Mouse (Mus musculus): ENCODE data around the gene Nt5m.
"Not testable (repeated sequence)": the region's sequence is repeated elsewhere in the genome, so short reads cannot be mapped to it uniquely, and the experiment has no call there.

The Nt5m gene

GRCm38 (mm10) chr11:59839008-59839458 lies at the start of gene Nt5m:
Gene Nt5m (plus strand): TSS chr11:59839447.
- DNase-seq (ENCODE audit: low read depth, low spot score) = peak; percentile 82

- no peak for DNase-seq (ENCODE audit: low read depth, low spot score)
Measured at GRCm38 (mm10) chr11:59793390-59793789, 45.9 kb upstream of the Nt5m start.

GRCm38 (mm10) chr11:59800412-59800811 lies 38.8 kb upstream of the Nt5m start:
- DNase-seq (ENCODE audit: low read depth, low spot score) = no peak

GRCm38 (mm10) chr11:59801881-59802280 lies 37.4 kb upstream of the Nt5m start:
- DNase-seq (ENCODE audit: low read depth, low spot score) = no peak

- no peak for DNase-seq (ENCODE audit: low read depth, low spot score)
Measured at GRCm38 (mm10) chr11:59803516-59803915, 35.7 kb upstream of the Nt5m start.

- no peak for DNase-seq (ENCODE audit: low read depth, low spot score)
Measured at GRCm38 (mm10) chr11:59804409-59805110, 34.7 kb upstream of the Nt5m start.

GRCm38 (mm10) chr11:59805256-59805655 lies 34.0 kb upstream of the Nt5m start:
- no peak for DNase-seq (ENCODE audit: low read depth, low spot score)

GRCm38 (mm10) chr11:59805656-59806055 lies 33.6 kb upstream of the Nt5m start:
- no peak for DNase-seq (ENCODE audit: low read depth, low spot score)

GRCm38 (mm10) chr11:59808170-59808960 lies 30.9 kb upstream of the Nt5m start:
- no peak for DNase-seq (ENCODE audit: low read depth, low spot score)

GRCm38 (mm10) chr11:59809071-59809669 lies 30.1 kb upstream of the Nt5m start:
- no peak for DNase-seq (ENCODE audit: low read depth, low spot score)

GRCm38 (mm10) chr11:59809670-59810474 lies 29.4 kb upstream of the Nt5m start, which contains the start of gene Flcn:
Gene Flcn (minus strand): TSS chr11:59810016.
- DNase-seq (ENCODE audit: low read depth, low spot score) = peak; percentile 77

- DNase-seq (ENCODE audit: low read depth, low spot score) = no peak
Measured at GRCm38 (mm10) chr11:59810480-59811158, 28.6 kb upstream of the Nt5m start.

GRCm38 (mm10) chr11:59811211-59811610 lies 28.0 kb upstream of the Nt5m start:
- no peak for DNase-seq (ENCODE audit: low read depth, low spot score)

GRCm38 (mm10) chr11:59813276-59813675 lies 26.0 kb upstream of the Nt5m start:
- DNase-seq (ENCODE audit: low read depth, low spot score) = no peak

GRCm38 (mm10) chr11:59814311-59814710 lies 24.9 kb upstream of the Nt5m start:
- no peak for DNase-seq (ENCODE audit: low read depth, low spot score)

GRCm38 (mm10) chr11:59814936-59815335 lies 24.3 kb upstream of the Nt5m start:
- DNase-seq (ENCODE audit: low read depth, low spot score) = no peak

GRCm38 (mm10) chr11:59815482-59816065 lies 23.7 kb upstream of the Nt5m start:
- no peak for DNase-seq (ENCODE audit: low read depth, low spot score)

GRCm38 (mm10) chr11:59817916-59818315 lies 21.3 kb upstream of the Nt5m start:
- DNase-seq (ENCODE audit: low read depth, low spot score) = no peak

- DNase-seq (ENCODE audit: low read depth, low spot score) = no peak
Measured at GRCm38 (mm10) chr11:59821625-59822024, 17.6 kb upstream of the Nt5m start.

GRCm38 (mm10) chr11:59837789-59838188 lies 1.5 kb upstream of the Nt5m start:
- not testable (repeated sequence) for DNase-seq (ENCODE audit: low read depth, low spot score)

- no peak for DNase-seq (ENCODE audit: low read depth, low spot score)
Measured at GRCm38 (mm10) chr11:59838426-59838825, 821 bp upstream of the Nt5m start.
